Mouse (Mus musculus) MEL (cell line): ENCODE results near the gene Ntmt1. TPM values are rescaled to one million over a fixed set of nuclear protein-coding genes. Genes with fewer than 3 reads are reported as not detected.

Source experiments
- DNase-seq: peaks from one replicate; pipeline ENCODE4 v3.0.0; 2011; ENCODE audit warnings: low read depth, low spot score
- H3K27ac ChIP-seq: 2 replicates; pipeline ENCODE4 v1.5.1; 2012; ENCODE audit warnings: low read depth, mild to moderate bottlenecking, control low read depth, low read length, moderate library complexity; ENCODE audit not compliant: control insufficient read depth
- H3K27me3 ChIP-seq, 2 experiments: fragments of 150-350 bp in 1 of 2; sonication (generic) in 1 of 2; 2 replicates each; pipeline ENCODE4 v1.6.1; 2012; ENCODE audit warnings: low read length in 2 of 2, mild to moderate bottlenecking in 2 of 2, improper control_type of control experiment in 1 of 2, moderate library complexity in 1 of 2; ENCODE audit not compliant: insufficient read depth in 2 of 2, control insufficient read depth in 1 of 2
- H3K36me3 ChIP-seq, 2 experiments: 2 replicates each; pipeline ENCODE4 v1.6.1; 2012 to 2014; ENCODE audit warnings: low read length in 2 of 2, improper control_type of control experiment in 1 of 2, inconsistent platforms in 1 of 2, mild to moderate bottlenecking in 1 of 2; ENCODE audit not compliant: insufficient read depth in 2 of 2, control insufficient read depth in 1 of 2
- H3K4me1 ChIP-seq, 2 experiments: fragments of 150-350 bp in 1 of 2; sonication (generic) in 1 of 2; 2 replicates each; pipeline ENCODE4 v1.6.1; 2012; ENCODE audit warnings: low read length in 2 of 2, improper control_type of control experiment in 1 of 2, mild to moderate bottlenecking in 1 of 2; ENCODE audit not compliant: insufficient read depth in 2 of 2, control insufficient read depth in 1 of 2
- H3K4me3 ChIP-seq, 2 experiments: fragments of 150-350 bp in 1 of 2; sonication (generic) in 1 of 2; 2 replicates each; pipeline ENCODE4 v1.5.1; 2012; ENCODE audit warnings: low read depth in 2 of 2, low read length in 2 of 2, mild to moderate bottlenecking in 2 of 2, moderate library complexity in 2 of 2, control low read depth in 1 of 2, improper control_type of control experiment in 1 of 2; ENCODE audit not compliant: control insufficient read depth in 1 of 2, insufficient read depth in 1 of 2
- H3K79me2 ChIP-seq: 2 replicates; pipeline ENCODE4 v1.6.1; 2012; ENCODE audit warnings: mild to moderate bottlenecking, low read length, moderate library complexity; ENCODE audit not compliant: control insufficient read depth, poor library complexity, insufficient read depth
- H3K9ac ChIP-seq: 2 replicates; pipeline ENCODE4 v1.6.1; 2012; ENCODE audit warnings: low read depth, mild to moderate bottlenecking, control low read depth, low read length, moderate library complexity; ENCODE audit not compliant: control insufficient read depth, poor library complexity, severe bottlenecking
- H3K9me3 ChIP-seq: fragments of 150-350 bp; sonication (generic); replicated peaks from 2 replicates; pipeline ENCODE4 v1.6.1; 2012; ENCODE audit warnings: mild to moderate bottlenecking, low read length, improper control_type of control experiment, moderate library complexity; ENCODE audit not compliant: insufficient read depth
- BHLHE40 ChIP-seq: IDR thresholded peaks from 2 replicates; pipeline ENCODE4 v1.6.1; 2012; ENCODE audit warnings: low read depth, mild to moderate bottlenecking, inconsistent platforms, low read length, improper control_type of control experiment, borderline replicate concordance
- CHD1 ChIP-seq: IDR thresholded peaks from 2 replicates; pipeline ENCODE4 v1.6.1; 2012; ENCODE audit warnings: low read depth, mild to moderate bottlenecking, inconsistent platforms, low read length, improper control_type of control experiment
- CHD2 ChIP-seq: IDR thresholded peaks from 2 replicates; pipeline ENCODE4 v1.6.1; 2011; ENCODE audit warnings: low read length, improper control_type of control experiment
- CTCF ChIP-seq, 3 experiments: IDR thresholded peaks in 2 of 3; conservative IDR thresholded peaks in 1 of 3; 2 replicates each; pipeline ENCODE4 v1.5.1; 2011 to 2012; ENCODE audit warnings: low read length in 3 of 3, low read depth in 2 of 3, mild to moderate bottlenecking in 2 of 3, improper control_type of control experiment in 1 of 3, inconsistent platforms in 1 of 3, mixed read lengths in 1 of 3, moderate library complexity in 1 of 3; ENCODE audit not compliant: control insufficient read depth in 1 of 3, insufficient read depth in 1 of 3, poor library complexity in 1 of 3, severe bottlenecking in 1 of 3
- E2F4 ChIP-seq: IDR thresholded peaks from 2 replicates; pipeline ENCODE4 v1.6.1; 2011; ENCODE audit warnings: low read depth, low read length, improper control_type of control experiment, borderline replicate concordance
- ELF1 ChIP-seq: IDR thresholded peaks from 2 replicates; pipeline ENCODE4 v1.6.1; 2014; ENCODE audit warnings: low read depth, mild to moderate bottlenecking, inconsistent platforms, low read length, improper control_type of control experiment, moderate library complexity
- EP300 ChIP-seq, 2 experiments: IDR thresholded peaks; 2 replicates each; pipeline ENCODE4 v1.6.1; 2011; ENCODE audit warnings: improper control_type of control experiment in 2 of 2, low read length in 2 of 2, low read depth in 1 of 2, mild to moderate bottlenecking in 1 of 2
- ETS1 ChIP-seq: IDR thresholded peaks from 2 replicates; pipeline ENCODE4 v1.6.1; 2012; ENCODE audit warnings: low read depth, mild to moderate bottlenecking, inconsistent platforms, low read length, improper control_type of control experiment, moderate library complexity
- GABPA ChIP-seq: IDR thresholded peaks from 2 replicates; pipeline ENCODE4 v1.6.1; 2012; ENCODE audit warnings: low read depth, mild to moderate bottlenecking, inconsistent platforms, low read length, improper control_type of control experiment, moderate library complexity
- GATA1 ChIP-seq: IDR thresholded peaks from 2 replicates; pipeline ENCODE4 v1.6.1; 2011; ENCODE audit warnings: low read depth, low read length, improper control_type of control experiment
- HCFC1 ChIP-seq: IDR thresholded peaks from 2 replicates; pipeline ENCODE4 v1.6.1; 2012; ENCODE audit warnings: low read depth, mild to moderate bottlenecking, inconsistent platforms, low read length, improper control_type of control experiment, moderate library complexity
- MAFK ChIP-seq: IDR thresholded peaks from 2 replicates; pipeline ENCODE4 v1.6.1; 2011; ENCODE audit warnings: low read depth, mild to moderate bottlenecking, low read length, improper control_type of control experiment, borderline replicate concordance
- MAX ChIP-seq: IDR thresholded peaks from 2 replicates; pipeline ENCODE4 v1.6.1; 2011; ENCODE audit warnings: low read length, improper control_type of control experiment
- MAZ ChIP-seq: IDR thresholded peaks from 2 replicates; pipeline ENCODE4 v1.6.1; 2012; ENCODE audit warnings: low read depth, mild to moderate bottlenecking, inconsistent platforms, low read length, improper control_type of control experiment
- MEF2A ChIP-seq: IDR thresholded peaks from 2 replicates; pipeline ENCODE4 v1.6.1; 2014; ENCODE audit warnings: low read depth, mild to moderate bottlenecking, inconsistent platforms, low read length, improper control_type of control experiment; ENCODE audit not compliant: poor library complexity, insufficient replicate concordance, severe bottlenecking; ENCODE audit errors: extremely low read depth
- MXI1 ChIP-seq: IDR thresholded peaks from 2 replicates; pipeline ENCODE4 v1.6.1; 2011; ENCODE audit warnings: mild to moderate bottlenecking, low read depth, low read length, improper control_type of control experiment
- MYB ChIP-seq: IDR thresholded peaks from 2 replicates; pipeline ENCODE4 v1.6.1; 2011; ENCODE audit warnings: mild to moderate bottlenecking, low read depth, low read length, improper control_type of control experiment
- MYC ChIP-seq: IDR thresholded peaks from 2 replicates; pipeline ENCODE4 v1.6.1; 2011; ENCODE audit warnings: low read depth, mild to moderate bottlenecking, low read length, improper control_type of control experiment, moderate library complexity
- NELFE ChIP-seq: IDR thresholded peaks from 2 replicates; pipeline ENCODE4 v1.6.1; 2011; ENCODE audit warnings: low read depth, low read length, improper control_type of control experiment
- NRF1 ChIP-seq: IDR thresholded peaks from 2 replicates; pipeline ENCODE4 v1.6.1; 2014; ENCODE audit warnings: low read depth, mild to moderate bottlenecking, inconsistent platforms, low read length, improper control_type of control experiment, moderate library complexity; ENCODE audit not compliant: poor library complexity, insufficient read depth, severe bottlenecking
- POLR2A ChIP-seq, 2 experiments: IDR thresholded peaks; 2 replicates each; pipeline ENCODE4 v1.6.1; 2011 to 2012; ENCODE audit warnings: low read length in 2 of 2, mild to moderate bottlenecking in 2 of 2, control low read depth in 1 of 2, improper control_type of control experiment in 1 of 2, low read depth in 1 of 2, moderate library complexity in 1 of 2; ENCODE audit not compliant: control insufficient read depth in 1 of 2, insufficient read depth in 1 of 2, poor library complexity in 1 of 2
- POLR2AphosphoS2 ChIP-seq: IDR thresholded peaks from 2 replicates; pipeline ENCODE4 v1.6.1; 2011; ENCODE audit warnings: low read length, improper control_type of control experiment
- POLR2AphosphoS5 ChIP-seq: IDR thresholded peaks from 2 replicates; pipeline ENCODE4 v1.6.1; 2012; ENCODE audit warnings: low read depth, borderline replicate concordance, mild to moderate bottlenecking, inconsistent platforms, low read length, moderate library complexity, mixed read lengths
- RAD21 ChIP-seq: IDR thresholded peaks from 2 replicates; pipeline ENCODE4 v1.6.1; 2011; ENCODE audit warnings: mild to moderate bottlenecking, low read depth, low read length, improper control_type of control experiment
- RCOR1 ChIP-seq: IDR thresholded peaks from 2 replicates; pipeline ENCODE4 v1.6.1; 2012; ENCODE audit warnings: low read depth, mild to moderate bottlenecking, inconsistent platforms, low read length, improper control_type of control experiment
- SMC3 ChIP-seq: IDR thresholded peaks from 2 replicates; pipeline ENCODE4 v1.6.1; 2011; ENCODE audit warnings: low read depth, low read length, improper control_type of control experiment
- TAL1 ChIP-seq: IDR thresholded peaks from 2 replicates; pipeline ENCODE4 v1.6.1; 2012; ENCODE audit warnings: mild to moderate bottlenecking, inconsistent platforms, low read length, moderate library complexity, mixed read lengths
- TBP ChIP-seq: IDR thresholded peaks from 2 replicates; pipeline ENCODE4 v1.8.0; 2011; ENCODE audit warnings: low read depth, low read length, improper control_type of control experiment
- TCF12 ChIP-seq: IDR thresholded peaks from 2 replicates; pipeline ENCODE4 v1.6.1; 2014; ENCODE audit warnings: low read depth, mild to moderate bottlenecking, inconsistent platforms, low read length, improper control_type of control experiment, moderate library complexity
- UBTF ChIP-seq: IDR thresholded peaks from 2 replicates; pipeline ENCODE4 v1.6.1; 2012; ENCODE audit warnings: low read depth, mild to moderate bottlenecking, inconsistent platforms, low read length, improper control_type of control experiment, moderate library complexity, borderline replicate concordance; ENCODE audit not compliant: insufficient read depth
- USF2 ChIP-seq, 2 experiments: IDR thresholded peaks; 2 replicates each; pipeline ENCODE4 v1.6.1; 2011 to 2012; ENCODE audit warnings: improper control_type of control experiment in 2 of 2, low read length in 2 of 2, borderline replicate concordance in 1 of 2, inconsistent platforms in 1 of 2, low read depth in 1 of 2, mild to moderate bottlenecking in 1 of 2; ENCODE audit not compliant: insufficient read depth in 1 of 2
- ZC3H11A ChIP-seq: IDR thresholded peaks from 2 replicates; pipeline ENCODE4 v1.6.1; 2012; ENCODE audit warnings: low read depth, mild to moderate bottlenecking, inconsistent platforms, low read length, improper control_type of control experiment
- ZKSCAN1 ChIP-seq: IDR thresholded peaks from 2 replicates; pipeline ENCODE4 v1.6.1; 2012; ENCODE audit warnings: low read depth, mild to moderate bottlenecking, inconsistent platforms, low read length, improper control_type of control experiment, moderate library complexity
- ZMIZ1 ChIP-seq: IDR thresholded peaks from 2 replicates; pipeline ENCODE4 v1.6.1; 2012; ENCODE audit warnings: low read depth, mild to moderate bottlenecking, inconsistent platforms, low read length, improper control_type of control experiment, moderate library complexity
- ZNF384 ChIP-seq: IDR thresholded peaks from 2 replicates; pipeline ENCODE4 v1.6.1; 2012; ENCODE audit warnings: low read depth, mild to moderate bottlenecking, inconsistent platforms, low read length, improper control_type of control experiment
- polyA plus RNA-seq, 2 experiments: library from polyadenylated mRNA; stranded (reverse) in 1 of 2; unstranded in 1 of 2; fragments of >175 nt in 1 of 2; fragments of >200 nt in 1 of 2; gene quantifications; 2 replicates each; pipeline versions ENCODE4 v1.2.1 to v1.2.4; 2012; ENCODE audit warnings: low replicate concordance in 2 of 2, low read depth in 1 of 2; ENCODE audit not compliant: insufficient read length in 2 of 2, insufficient read depth in 1 of 2, missing spikeins in 1 of 2
- total RNA-seq: library from RNA; depleted of rRNA; stranded (reverse); fragments of 300-350 nt; gene quantifications from 2 replicates; pipeline ENCODE4 v1.2.3, GENCODE M21; 2012

Ntmt1 gene
- total and polyA plus RNA-seq, 3 experiments, result 58.9 to 83.2 TPM; not detected in 1

DNA sequence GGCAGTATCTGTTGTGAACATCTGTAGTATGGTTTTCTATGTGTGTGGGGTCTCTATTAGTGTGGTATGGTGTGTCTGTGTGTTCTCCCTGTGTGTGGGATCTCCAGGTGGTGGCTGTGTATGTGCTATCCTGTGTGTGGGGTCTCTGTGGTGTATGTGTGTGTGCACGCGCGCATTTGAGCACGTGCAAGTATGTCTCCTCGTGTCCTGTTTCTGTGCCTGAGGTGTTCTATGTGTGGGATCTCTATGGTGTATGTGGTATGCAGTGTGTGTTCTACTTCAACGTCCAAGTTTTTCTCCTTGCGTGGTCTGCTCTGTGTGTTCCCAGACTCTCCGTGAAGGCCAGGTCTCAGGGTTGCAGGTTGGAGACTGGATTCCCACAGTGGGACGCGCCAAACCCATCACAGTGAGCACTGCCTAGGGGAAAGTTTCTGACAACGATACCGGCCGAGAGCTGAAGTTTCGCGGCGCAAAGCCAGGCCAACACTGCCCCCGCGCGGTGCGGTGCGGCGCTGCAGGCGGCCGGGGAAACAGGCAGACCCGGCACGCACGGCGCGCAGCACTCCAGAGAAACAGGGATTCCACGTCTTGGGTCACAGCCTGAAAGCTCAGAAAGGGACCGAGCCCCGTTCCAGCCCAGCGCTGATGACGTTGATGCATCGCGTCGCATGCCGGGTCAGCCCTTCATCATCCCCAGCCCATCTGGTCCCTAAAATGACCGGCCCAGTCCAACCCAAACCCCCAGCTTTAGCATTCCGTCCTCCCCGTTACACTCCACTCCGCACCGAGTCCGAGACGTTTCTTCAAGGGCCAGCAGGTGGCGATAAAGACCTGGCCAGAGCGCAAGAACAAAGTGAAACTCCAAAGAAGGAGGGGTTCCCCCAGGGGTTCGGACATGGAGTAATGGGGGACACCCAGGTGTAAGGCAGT lies 13.2 kb upstream of the Ntmt1 start:
- no peaks in the 10 kb centered on the region for H3K27me3 ChIP-seq
- TF ChIP-seq TAL1 (no peak), GABPA (no peak), POLR2AphosphoS2 (no peak), USF2 (IDR thresholded peaks at IDR 0.05; ENCODE audit: borderline replicate concordance in 1 of 2, insufficient read depth in 1 of 2, low read depth in 1 of 2, low read length in 2 of 2) (no peak), NELFE (peak; percentile 33; the same call in 1 of the 2 replicates), UBTF (peak; percentile 24; the same call in 1 of the 2 replicates), BHLHE40 (peak; percentile 44; the same call in 1 of the 2 replicates), SMC3 (peak; percentile 84), MAX (peak; percentile 72), ELF1 (no peak), ZC3H11A (peak; percentile 95), TCF12 (no peak), MYC (peak; percentile 80), CHD2 (no peak), ZNF384 (no peak), MEF2A (no peak), HCFC1 (no peak), POLR2A (IDR thresholded peaks at IDR 0.05; ENCODE audit: control insufficient read depth in 1 of 2, insufficient read depth in 1 of 2, low read depth in 1 of 2, low read length in 2 of 2, poor library complexity in 1 of 2) (peak in 1 of 2 experiments; percentile 32; a peak in 1 of 4 replicates), ZKSCAN1 (no peak), MYB (no peak), EP300 (IDR thresholded peaks at IDR 0.05; ENCODE audit: low read depth in 1 of 2, low read length in 2 of 2) (no peak), E2F4 (no peak), NRF1 (no peak), GATA1 (no peak), MXI1 (peak; percentile 46), RAD21 (peak; percentile 95), RCOR1 (no peak), MAZ (no peak), MAFK (no peak), CTCF (IDR thresholded peaks at IDR 0.05 in 2 of 3, conservative IDR thresholded peaks at IDR 0.05 in 1 of 3; ENCODE audit: control insufficient read depth in 1 of 3, insufficient read depth in 1 of 3, low read depth in 2 of 3, low read length in 3 of 3, poor library complexity in 1 of 3, severe bottlenecking in 1 of 3) (peak; percentile 68 to 99 (median 87)), TBP (no peak), CHD1 (no peak), POLR2AphosphoS5 (no peak), ETS1 (no peak), ZMIZ1 (no peak)

More for the DNA sequence above, 13.2 kb upstream of the Ntmt1 start:
- Histone ChIP-seq H3K9ac (peak overlapping the region; percentile 52), H3K9me3 (no peaks in the 10 kb centered on the region), H3K27ac (no peak overlapping the region), H3K36me3 (peaks cover 0 to 4% of the 10 kb centered on the region in 2 experiments; a peak in 2 of 4 replicates), H3K79me2 (no peaks in the 10 kb centered on the region), H3K4me3 (peak overlapping the region; percentile 50 to 71), H3K4me1 (peaks cover 0 to 10% of the 10 kb centered on the region in 2 experiments; a peak in 3 of 4 replicates)
- peak; percentile 93 for DNase-seq
